Mouse (Mus musculus) liver, adult 2 months (tissue): ENCODE results near the gene Sipa1l2. TPM values are rescaled to one million over a fixed set of nuclear protein-coding genes. Genes with fewer than 3 reads are reported as not detected.

Source experiments
- DNase-seq: peaks from one replicate; pipeline ENCODE4 v3.0.0-alpha.2; 2011; ENCODE audit warnings: low read depth, low spot score; ENCODE audit errors: extremely low read depth
- H3K27ac ChIP-seq: fragments of 200-500 bp; replicated peaks from 2 replicates; pipeline ENCODE4 v1.5.1; 2012; ENCODE audit warnings: low read depth, mild to moderate bottlenecking, control low read depth, inconsistent platforms, low read length; ENCODE audit not compliant: insufficient read depth
- H3K27me3 ChIP-seq: fragments of 200-500 bp; 2 replicates; pipeline ENCODE4 v1.6.1; 2012; ENCODE audit warnings: mild to moderate bottlenecking, moderate library complexity, low read length, inconsistent platforms; ENCODE audit not compliant: control insufficient read depth, insufficient read depth
- H3K36me3 ChIP-seq: fragments of 200-500 bp; 2 replicates; pipeline ENCODE4 v1.6.1; 2012; ENCODE audit warnings: low read length, inconsistent platforms; ENCODE audit not compliant: control insufficient read depth, insufficient read depth
- H3K4me1 ChIP-seq: fragments of 200-500 bp; 2 replicates; pipeline ENCODE4 v1.6.1; 2011; ENCODE audit warnings: low read length; ENCODE audit not compliant: control insufficient read depth, insufficient read depth
- H3K4me3 ChIP-seq: fragments of 200-500 bp; 2 replicates; pipeline ENCODE4 v1.5.1; 2011; ENCODE audit warnings: low read depth, mild to moderate bottlenecking, control low read depth, low read length, moderate library complexity; ENCODE audit not compliant: insufficient read depth
- H3K79me2 ChIP-seq: fragments of 200-500 bp; 2 replicates; pipeline ENCODE4 v1.6.1; 2012; ENCODE audit warnings: inconsistent platforms, mild to moderate bottlenecking, low read length, moderate library complexity; ENCODE audit not compliant: control insufficient read depth, insufficient read depth
- H3K9ac ChIP-seq: fragments of 200-500 bp; 2 replicates; pipeline ENCODE4 v1.6.1; 2012; ENCODE audit warnings: low read depth, mild to moderate bottlenecking, control low read depth, inconsistent platforms, low read length
- CTCF ChIP-seq: fragments of 200-500 bp; IDR thresholded peaks from 2 replicates; pipeline ENCODE4 v1.5.1; 2011; ENCODE audit warnings: low read depth, low read length, control low read depth
- POLR2A ChIP-seq: fragments of 200-500 bp; IDR thresholded peaks from 2 replicates; pipeline ENCODE4 v1.6.1; 2011; ENCODE audit warnings: low read length, control low read depth; ENCODE audit not compliant: insufficient read depth; ENCODE audit errors: extremely low read depth
- WGBS: fragments of 180-500 bp; shearing (Covaris S2); methylation state at CpG from one replicate; pipeline ENCODE4 v1.1.7; 2018; 5-methylcytosine and 5-hydroxymethylcytosine counted together
- polyA plus RNA-seq: library from polyadenylated mRNA; depleted of rRNA; stranded (reverse); fragments of >200 nt; gene quantifications from 2 replicates; pipeline ENCODE4 v1.2.3, GENCODE M21; 2012
- total RNA-seq: library from RNA; depleted of rRNA; stranded (reverse); fragments of >200 nt; gene quantifications from 2 replicates; pipeline ENCODE4 v1.2.3, GENCODE M21; 2014

Gene Sipa1l2
- total and polyA plus RNA-seq, 2 experiments = 1.5 to 2.5 TPM

GRCm38 (mm10) chr8:125539056-125540013 lies 30.3 kb downstream of the Sipa1l2 start:
- H3K27me3 ChIP-seq = no peaks in the 10 kb centered on the region
- 79% methylated on average over 13 of the region's 13 CpGs for WGBS
- no peaks in the 10 kb centered on the region for H3K4me1 ChIP-seq
- no peak for DNase-seq
- H3K9ac ChIP-seq = no peak overlapping the region
- no peaks in the 10 kb centered on the region for H3K36me3 ChIP-seq
- H3K79me2 ChIP-seq = peaks cover 5% of the 10 kb centered on the region
- H3K27ac ChIP-seq = no peak overlapping the region
- TF ChIP-seq POLR2A (no peak), CTCF (no peak)
- H3K4me3 ChIP-seq = no peak overlapping the region

GRCm38 (mm10) chr8:125538265-125538664 lies 31.3 kb downstream of the Sipa1l2 start:
- Histone ChIP-seq H3K27me3 (no peaks in the 10 kb centered on the region), H3K4me3 (no peak overlapping the region), H3K4me1 (no peaks in the 10 kb centered on the region), H3K9ac (no peak overlapping the region), H3K27ac (no peak overlapping the region), H3K36me3 (no peaks in the 10 kb centered on the region), H3K79me2 (peaks cover 5% of the 10 kb centered on the region)
- WGBS = 80% methylated on average over 6 of the region's 6 CpGs
- no peak for DNase-seq
- TF ChIP-seq POLR2A (no peak), CTCF (no peak)

GRCm38 (mm10) chr8:125533709-125534108 lies 35.9 kb downstream of the Sipa1l2 start:
- no peak overlapping the region for H3K27ac ChIP-seq
- no peaks in the 10 kb centered on the region for H3K36me3 ChIP-seq
- peaks cover 6% of the 10 kb centered on the region; the same call in 1 of the 2 replicates for H3K4me1 ChIP-seq
- H3K79me2 ChIP-seq = peaks cover 5% of the 10 kb centered on the region
- DNase-seq = no peak
- WGBS = 80% methylated on average over 7 of the region's 7 CpGs
- no peak overlapping the region for H3K4me3 ChIP-seq
- no peaks in the 10 kb centered on the region for H3K27me3 ChIP-seq
- H3K9ac ChIP-seq = no peak overlapping the region
- TF ChIP-seq POLR2A (no peak), CTCF (no peak)

GRCm38 (mm10) chr8:125532953-125533352 lies 36.7 kb downstream of the Sipa1l2 start:
- TF ChIP-seq POLR2A (no peak), CTCF (no peak)

GRCm38 (mm10) chr8:125532177-125532576 lies 37.4 kb downstream of the Sipa1l2 start:
- TF ChIP-seq POLR2A (no peak), CTCF (no peak)
- peaks cover 6% of the 10 kb centered on the region; the same call in 1 of the 2 replicates for H3K4me1 ChIP-seq
- no peaks in the 10 kb centered on the region for H3K36me3 ChIP-seq
- no peaks in the 10 kb centered on the region for H3K79me2 ChIP-seq
- no peaks in the 10 kb centered on the region for H3K27me3 ChIP-seq
- no peak overlapping the region for H3K9ac ChIP-seq
- WGBS = 84% methylated on average over 7 of the region's 7 CpGs
- DNase-seq = no peak
- H3K4me3 ChIP-seq = no peak overlapping the region
- no peak overlapping the region for H3K27ac ChIP-seq

More at GRCm38 (mm10) chr8:125532953-125533352, 36.7 kb downstream of the Sipa1l2 start:
- H3K36me3 ChIP-seq = no peaks in the 10 kb centered on the region
- WGBS = 85% methylated on average over 8 of the region's 8 CpGs
- peaks cover 6% of the 10 kb centered on the region; the same call in 1 of the 2 replicates for H3K4me1 ChIP-seq
- peaks cover 5% of the 10 kb centered on the region for H3K79me2 ChIP-seq
- DNase-seq = no peak
- no peaks in the 10 kb centered on the region for H3K27me3 ChIP-seq
- no peak overlapping the region for H3K27ac ChIP-seq
- H3K9ac ChIP-seq = no peak overlapping the region
- H3K4me3 ChIP-seq = no peak overlapping the region

GRCm38 (mm10) chr8:125531640-125532039 lies 38.0 kb downstream of the Sipa1l2 start:
- DNase-seq = no peak
- Histone ChIP-seq H3K4me3 (no peak overlapping the region), H3K27ac (no peak overlapping the region), H3K27me3 (no peaks in the 10 kb centered on the region), H3K79me2 (no peaks in the 10 kb centered on the region), H3K4me1 (peaks cover 6% of the 10 kb centered on the region; the same call in 1 of the 2 replicates), H3K36me3 (no peaks in the 10 kb centered on the region), H3K9ac (no peak overlapping the region)
- 73% methylated on average over 1 of the region's 1 CpGs for WGBS
- TF ChIP-seq POLR2A = no peak
- no peak for TF ChIP-seq CTCF
